Mouse (Mus musculus) fat pad, adult 2 months (tissue): ENCODE measurements around the gene Supt5.

Experiments
- DNase-seq: peaks from one replicate; pipeline ENCODE4 v3.0.0-alpha.2; 2011; ENCODE audit warnings: low read depth, low spot score; ENCODE audit errors: extremely low read depth

Gene Supt5

GRCm38 (mm10) chr7:28375176-28375921 is 36.8 kb upstream of the Supt5 start:
- no peak for DNase-seq

- DNase-seq, result no peak
These were observed 36.1 kb upstream of the Supt5 start for GRCm38 (mm10) chr7:28374647-28375046.

GRCm38 (mm10) chr7:28373891-28374495 is 35.4 kb upstream of the Supt5 start:
- DNase-seq, result no peak

- DNase-seq, result no peak
These were observed 34.6 kb upstream of the Supt5 start for GRCm38 (mm10) chr7:28373131-28373581.

DNA sequence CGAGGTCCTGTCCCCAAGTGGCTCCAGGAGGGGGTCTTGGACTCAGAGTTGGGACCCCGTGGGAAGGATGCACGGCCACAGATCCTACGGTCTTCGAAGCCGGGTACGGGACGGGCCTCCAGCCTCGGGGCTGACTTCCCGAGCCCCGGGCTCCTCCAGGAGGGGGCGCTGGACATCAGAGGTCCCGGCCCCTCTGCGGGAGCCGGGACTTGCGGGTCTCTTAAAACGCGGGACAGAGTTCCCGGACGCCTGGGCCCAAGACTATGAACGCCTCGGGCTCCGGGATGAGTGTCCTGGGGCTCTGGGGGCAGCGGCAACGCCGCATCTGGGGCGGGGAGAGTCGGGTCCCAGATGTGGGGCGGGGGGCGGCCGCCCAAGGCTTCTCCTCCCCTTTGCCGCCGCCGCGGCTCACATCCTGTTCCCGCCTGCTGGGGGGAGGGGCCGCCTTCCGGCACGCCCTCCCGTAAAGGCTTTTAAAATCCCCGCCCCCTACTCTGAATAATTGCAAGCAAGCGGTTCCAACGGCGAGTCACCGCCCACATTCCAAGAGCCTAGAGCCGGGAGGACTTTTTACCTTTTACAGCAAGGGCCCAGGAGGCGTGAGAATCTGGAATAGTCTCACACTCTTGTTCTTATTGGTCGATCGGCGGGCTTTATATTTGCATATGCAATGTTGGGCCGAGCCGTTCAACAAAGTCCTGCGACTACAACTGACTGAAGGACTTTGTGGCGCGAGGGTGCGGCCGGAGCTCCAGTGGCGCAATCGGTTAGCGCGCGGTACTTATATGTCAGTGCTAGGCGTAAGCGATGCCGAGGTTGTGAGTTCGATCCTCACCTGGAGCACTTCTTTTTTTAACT is 33.9 kb upstream of the Supt5 start, which contains the start of gene Plekhg2:
Gene Plekhg2 (minus strand): TSS at position 349 of the 858 bp plus-strand sequence.
- DNase-seq, result peak; percentile 97

GRCm38 (mm10) chr7:28371514-28371989 is 33.0 kb upstream of the Supt5 start:
- DNase-seq, result no peak

GRCm38 (mm10) chr7:28370977-28371513 is 32.5 kb upstream of the Supt5 start:
- no peak for DNase-seq

GRCm38 (mm10) chr7:28370051-28370450 is 31.5 kb upstream of the Supt5 start:
- no peak for DNase-seq

GRCm38 (mm10) chr7:28368276-28368920 is 29.9 kb upstream of the Supt5 start:
- no peak for DNase-seq

DNA sequence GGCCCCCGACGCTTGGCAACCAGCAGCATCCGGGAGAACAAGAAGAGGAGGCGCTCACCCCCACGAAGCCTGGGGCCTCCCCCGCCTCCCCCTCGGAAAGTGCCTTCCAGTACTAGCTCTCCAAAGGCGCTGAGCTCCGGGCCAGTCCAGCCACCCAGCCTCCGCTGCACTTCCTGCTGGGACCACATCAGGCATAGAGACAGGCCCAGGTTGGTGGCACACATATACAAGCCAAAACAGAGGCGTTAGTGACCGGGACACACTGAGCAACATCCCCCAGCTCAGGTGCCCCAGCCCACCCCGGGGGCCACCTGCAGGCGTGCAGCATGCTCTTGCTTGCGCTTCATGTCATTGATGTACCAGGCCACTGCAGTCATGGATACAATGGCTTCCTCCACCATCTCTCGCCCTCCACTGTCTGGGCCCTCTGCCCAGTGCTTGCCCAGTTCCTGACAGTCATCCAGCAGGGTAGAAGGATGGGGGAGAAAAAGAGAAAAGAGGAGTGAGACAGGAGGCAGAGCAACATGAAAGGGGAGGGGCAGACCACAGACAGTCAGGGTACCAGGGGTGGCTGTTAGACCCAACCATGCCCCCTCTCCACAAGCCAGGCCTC is 29.2 kb upstream of the Supt5 start:
- DNase-seq, result no peak

DNA sequence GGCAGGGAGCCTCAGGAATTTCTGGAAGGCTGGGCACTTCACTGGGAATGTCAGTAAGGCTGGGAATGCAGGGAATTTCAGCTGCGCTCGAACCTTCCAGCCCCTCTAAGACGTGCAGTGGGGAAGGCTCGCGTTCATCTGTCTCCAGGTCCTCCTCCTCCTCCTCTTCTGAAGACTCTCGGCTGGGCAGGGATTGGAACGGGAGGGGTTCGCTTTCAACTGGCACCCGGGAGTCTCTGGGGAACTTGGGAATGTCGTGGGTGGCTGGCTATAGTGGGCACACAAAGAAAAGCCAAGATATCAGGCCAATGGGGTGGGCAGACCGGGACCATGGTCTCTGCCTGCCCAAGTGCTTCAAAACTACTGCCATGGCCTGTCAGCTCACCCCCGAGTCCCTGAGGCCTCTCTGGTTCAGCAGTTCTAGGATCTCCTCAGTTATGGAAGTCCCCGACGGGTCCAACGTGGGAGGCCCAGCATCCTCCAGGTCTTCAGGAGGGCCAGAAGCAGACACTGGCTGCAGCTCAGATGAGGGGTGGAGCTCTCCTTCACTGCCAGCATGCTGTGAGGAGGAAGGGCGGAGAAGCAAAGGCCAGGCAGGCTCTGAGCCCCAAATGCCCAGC is 24.0 kb upstream of the Supt5 start:
- no peak for DNase-seq

GRCm38 (mm10) chr7:28361647-28362341 is 23.2 kb upstream of the Supt5 start:
- no peak for DNase-seq

DNA sequence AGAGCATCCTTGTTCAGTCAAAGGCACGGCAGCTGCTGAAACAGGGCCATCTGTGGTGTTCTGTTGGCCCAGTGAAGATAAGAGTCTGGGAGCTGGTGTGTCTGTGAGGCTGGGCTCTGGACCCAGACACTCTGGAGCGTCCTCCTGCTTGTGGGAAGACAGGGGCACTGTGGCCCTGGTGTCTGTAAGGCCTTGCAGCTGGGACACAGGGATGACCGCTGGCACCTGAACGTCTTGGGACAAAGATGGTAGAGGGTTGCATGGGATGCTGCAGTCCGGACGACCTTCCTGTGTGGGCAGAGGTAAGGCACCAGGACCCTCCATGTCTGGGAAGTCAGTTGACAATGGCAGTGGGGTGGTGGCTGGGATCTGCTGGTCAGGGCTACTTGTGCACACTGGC is 21.7 kb upstream of the Supt5 start:
- no peak for DNase-seq

- DNase-seq, result no peak
These were observed 21.3 kb upstream of the Supt5 start for GRCm38 (mm10) chr7:28359854-28360253.

- no peak for DNase-seq
These were observed 19.9 kb upstream of the Supt5 start for GRCm38 (mm10) chr7:28358431-28358830.

DNA sequence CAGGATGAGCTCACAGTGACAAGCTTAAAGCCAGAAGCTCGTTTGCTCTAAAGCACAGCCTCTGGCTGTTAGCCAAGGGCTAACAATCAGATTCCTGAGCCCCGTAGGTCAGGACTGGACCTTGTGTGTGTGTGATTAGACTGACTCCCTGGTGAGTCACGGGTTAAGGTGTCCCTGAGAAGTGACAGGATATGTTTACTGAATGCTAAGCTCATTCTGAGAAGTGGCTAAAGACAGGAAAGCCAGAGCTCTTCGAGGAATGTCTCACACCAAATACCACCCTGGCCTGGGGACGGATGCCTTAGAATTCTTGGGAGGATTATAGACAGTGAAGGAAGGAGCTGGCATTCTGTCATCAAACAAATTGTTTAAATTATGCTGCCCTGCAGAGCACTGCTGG is 19.4 kb upstream of the Supt5 start:
- no peak for DNase-seq

DNA sequence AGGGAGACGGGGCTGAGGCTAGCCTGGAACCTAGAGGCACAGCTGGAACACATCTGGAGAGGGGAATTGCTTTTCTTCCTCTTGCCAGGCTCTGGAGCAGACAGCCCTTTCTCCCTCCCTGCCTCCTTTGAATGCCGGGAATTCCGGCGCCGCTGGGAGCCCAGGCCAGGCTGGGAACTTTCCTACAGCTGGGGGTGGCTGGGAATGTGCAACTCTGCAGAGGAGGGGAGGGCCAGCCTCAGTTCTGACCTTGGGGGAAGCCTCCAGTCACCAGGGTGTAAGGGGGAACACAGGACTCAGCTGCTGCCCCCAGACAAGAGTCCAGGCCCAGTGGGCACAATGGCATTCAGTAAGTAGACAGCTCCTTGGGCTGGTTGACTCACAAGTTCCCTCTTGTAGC is 18.4 kb upstream of the Supt5 start:
- DNase-seq, result no peak

DNA sequence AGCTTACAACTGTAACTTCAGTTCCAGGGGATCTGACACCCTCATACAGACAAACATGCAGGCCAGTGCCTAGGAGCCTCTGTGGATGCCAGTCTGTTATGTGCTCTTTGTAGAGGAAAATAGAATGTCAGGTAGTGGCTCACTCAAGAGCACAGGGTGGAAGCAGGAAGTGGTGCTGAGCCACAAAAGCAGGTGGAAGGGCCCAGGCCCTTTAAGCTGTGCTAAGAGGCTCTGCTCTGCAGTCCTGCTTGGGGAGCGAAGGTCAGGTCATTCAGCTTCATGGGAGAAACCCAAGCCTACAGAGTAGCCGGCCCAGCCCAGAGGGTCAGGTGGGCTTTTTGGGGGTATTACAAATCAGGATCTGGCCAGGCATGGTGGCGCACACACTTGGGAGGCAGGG is 16.7 kb upstream of the Supt5 start:
- no peak for DNase-seq

DNA sequence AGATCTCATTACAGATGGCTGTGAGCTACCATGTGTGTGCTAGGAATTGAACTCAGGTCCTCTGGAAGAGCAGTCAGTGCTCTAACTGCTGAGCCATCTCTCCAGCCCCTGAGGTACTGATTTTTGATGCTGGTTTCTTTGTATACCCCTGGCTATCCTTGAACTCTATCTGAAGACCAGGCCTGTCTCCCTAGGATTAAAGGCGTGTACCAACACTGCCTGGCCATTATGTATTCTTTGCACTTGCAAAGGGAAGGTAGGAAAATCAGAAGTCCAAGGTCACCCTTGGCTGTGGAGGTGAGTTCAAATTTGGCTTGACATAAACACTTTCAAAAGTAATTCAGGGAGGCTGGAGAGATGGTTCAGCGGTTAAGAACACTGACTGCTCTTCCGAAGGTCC is 16.1 kb upstream of the Supt5 start:
- DNase-seq, result no peak
